Mouse (Mus musculus): Measurements from ENCODE around the gene Nox3. TPM values are rescaled to one million over a fixed set of nuclear protein-coding genes. Genes with fewer than 3 reads are reported as not detected.

The Nox3 gene
- total and polyA plus RNA-seq, 3 experiments, result not detected

GRCm38 (mm10) chr17:3643582-3643981 is 52.5 kb downstream of the Nox3 start:
- Histone ChIP-seq H3K4me1 (ENCODE audit: control insufficient read depth in 1 of 2, insufficient read depth in 2 of 2) (no peaks in the 10 kb centered on the region), H3K4me2 (ENCODE audit: insufficient read depth, low read depth, poor library complexity, severe bottlenecking) (no peak overlapping the region), H3K9ac (ENCODE audit: insufficient read depth, low read depth) (no peak overlapping the region), H3K79me2 (replicated peaks; ENCODE audit: control insufficient read depth, extremely low read depth, insufficient read depth, poor library complexity, severe bottlenecking) (no peaks in the 10 kb centered on the region), H3K27me3 (replicated peaks) (no peaks in the 10 kb centered on the region), H3K36me3 (replicated peaks in 1 of 2; ENCODE audit: control insufficient read depth in 1 of 2, insufficient read depth in 1 of 2, low read length in 1 of 2) (no peaks in the 10 kb centered on the region), H3K4me3 (replicated peaks in 1 of 3; ENCODE audit: low read depth in 2 of 3, low read length in 2 of 3, poor library complexity in 1 of 3) (no peak overlapping the region), H3K9me3 (replicated peaks; ENCODE audit: low read length) (no peaks in the 10 kb centered on the region), H3K27ac (ENCODE audit: insufficient read depth, low read depth) (no peak overlapping the region)
- dilution Hi-C loops (cut with MboI; ENCODE audit: extremely low pct_ligation_motif_present, extremely low pct_unique_long_range_greater_than_20kb, low sequenced_read_pairs) (no loop called here), in situ Hi-C loops (cut with MboI; ENCODE audit: low pct_ligation_motif_present, low pct_unique_long_range_greater_than_20kb, low sequenced_read_pairs) (no loop called here)
- DNase-seq (ENCODE audit: extremely low read depth), result no peak
- no peak for TF ChIP-seq ZC3H11A (IDR thresholded peaks at IDR 0.05; ENCODE audit: low read depth, low read length)

GRCm38 (mm10) chr17:3641456-3641855 is 54.6 kb downstream of the Nox3 start:
- no peaks in the 10 kb centered on the region for H3K9me3 ChIP-seq (replicated peaks; ENCODE audit: low read length)
- H3K27me3 ChIP-seq (replicated peaks), result no peaks in the 10 kb centered on the region
- H3K9ac ChIP-seq (ENCODE audit: insufficient read depth, low read depth), result no peak overlapping the region
- dilution Hi-C loops (cut with MboI; ENCODE audit: extremely low pct_ligation_motif_present, extremely low pct_unique_long_range_greater_than_20kb, low sequenced_read_pairs), result no loop called here
- no peaks in the 10 kb centered on the region for H3K36me3 ChIP-seq (replicated peaks in 1 of 2; ENCODE audit: control insufficient read depth in 1 of 2, insufficient read depth in 1 of 2, low read length in 1 of 2)
- no peak for DNase-seq (ENCODE audit: extremely low read depth)
- no peak overlapping the region for H3K4me3 ChIP-seq (replicated peaks in 1 of 3; ENCODE audit: low read depth in 2 of 3, low read length in 2 of 3, poor library complexity in 1 of 3)
- H3K4me2 ChIP-seq (ENCODE audit: insufficient read depth, low read depth, poor library complexity, severe bottlenecking), result no peak overlapping the region
- no peaks in the 10 kb centered on the region for H3K4me1 ChIP-seq (ENCODE audit: control insufficient read depth in 1 of 2, insufficient read depth in 2 of 2)
- no peaks in the 10 kb centered on the region for H3K79me2 ChIP-seq (replicated peaks; ENCODE audit: control insufficient read depth, extremely low read depth, insufficient read depth, poor library complexity, severe bottlenecking)
- H3K27ac ChIP-seq (ENCODE audit: insufficient read depth, low read depth), result no peak overlapping the region
- TF ChIP-seq CTCF (conservative IDR thresholded peaks at IDR 0.05 in 1 of 2, IDR thresholded peaks at IDR 0.05 in 1 of 2; ENCODE audit: low read depth in 2 of 2, low read length in 2 of 2) (no peak), POLR2A (IDR thresholded peaks at IDR 0.05; ENCODE audit: low read depth, low read length) (no peak), SMC3 (IDR thresholded peaks at IDR 0.05; ENCODE audit: low read depth, low read length) (no peak), MAFK (IDR thresholded peaks at IDR 0.05; ENCODE audit: insufficient replicate concordance, low read length) (no peak), UBTF (IDR thresholded peaks at IDR 0.05; ENCODE audit: low read depth, low read length) (no peak), ZMIZ1 (IDR thresholded peaks at IDR 0.05; ENCODE audit: low read depth, low read length) (no peak), GABPA (IDR thresholded peaks at IDR 0.05; ENCODE audit: insufficient replicate concordance, low read depth, low read length) (no peak), TCF12 (IDR thresholded peaks at IDR 0.05; ENCODE audit: low read depth, low read length) (no peak), MAX (IDR thresholded peaks at IDR 0.05; ENCODE audit: low read length) (no peak), RAD21 (IDR thresholded peaks at IDR 0.05; ENCODE audit: low read depth, low read length) (no peak)
- in situ Hi-C loops (cut with MboI; ENCODE audit: low pct_ligation_motif_present, low pct_unique_long_range_greater_than_20kb, low sequenced_read_pairs), result no loop called here

- Histone ChIP-seq H3K9me3 (replicated peaks; ENCODE audit: low read length) (no peaks in the 10 kb centered on the region), H3K27ac (ENCODE audit: insufficient read depth, low read depth) (no peak overlapping the region), H3K4me3 (replicated peaks in 1 of 3; ENCODE audit: low read depth in 2 of 3, low read length in 2 of 3, poor library complexity in 1 of 3) (no peak overlapping the region), H3K27me3 (replicated peaks) (no peaks in the 10 kb centered on the region), H3K4me1 (ENCODE audit: control insufficient read depth in 1 of 2, insufficient read depth in 2 of 2) (no peaks in the 10 kb centered on the region), H3K79me2 (replicated peaks; ENCODE audit: control insufficient read depth, extremely low read depth, insufficient read depth, poor library complexity, severe bottlenecking) (no peaks in the 10 kb centered on the region), H3K36me3 (replicated peaks in 1 of 2; ENCODE audit: control insufficient read depth in 1 of 2, insufficient read depth in 1 of 2, low read length in 1 of 2) (no peaks in the 10 kb centered on the region), H3K4me2 (ENCODE audit: insufficient read depth, low read depth, poor library complexity, severe bottlenecking) (no peak overlapping the region), H3K9ac (ENCODE audit: insufficient read depth, low read depth) (no peak overlapping the region)
- in situ Hi-C loops (cut with MboI; ENCODE audit: low pct_ligation_motif_present, low pct_unique_long_range_greater_than_20kb, low sequenced_read_pairs), result no loop called here
- dilution Hi-C loops (cut with MboI; ENCODE audit: extremely low pct_ligation_motif_present, extremely low pct_unique_long_range_greater_than_20kb, low sequenced_read_pairs), result no loop called here
- no peak for DNase-seq (ENCODE audit: extremely low read depth)
- TF ChIP-seq ZMIZ1 (IDR thresholded peaks at IDR 0.05; ENCODE audit: low read depth, low read length), result no peak
- TF ChIP-seq CHD1 (IDR thresholded peaks at IDR 0.05; ENCODE audit: low read depth, low read length), result no peak
- TF ChIP-seq ETS1 (conservative IDR thresholded peaks at IDR 0.05; ENCODE audit: low read depth, low read length), result no peak
- no peak for TF ChIP-seq CHD2 (IDR thresholded peaks at IDR 0.05; ENCODE audit: low read length)
- TF ChIP-seq HCFC1 (IDR thresholded peaks at IDR 0.05; ENCODE audit: low read depth, low read length), result no peak
- TF ChIP-seq POLR2A (IDR thresholded peaks at IDR 0.05; ENCODE audit: low read depth, low read length), result no peak
- no peak for TF ChIP-seq IRF4 (IDR thresholded peaks at IDR 0.05; ENCODE audit: low read depth, low read length)
- no peak for TF ChIP-seq MAZ (IDR thresholded peaks at IDR 0.05; ENCODE audit: low read depth, low read length)
- TF ChIP-seq RAD21 (IDR thresholded peaks at IDR 0.05; ENCODE audit: low read depth, low read length), result no peak
- no peak for TF ChIP-seq USF2 (conservative IDR thresholded peaks at IDR 0.05; ENCODE audit: low read depth, low read length)
- TF ChIP-seq TCF12 (IDR thresholded peaks at IDR 0.05; ENCODE audit: low read depth, low read length), result no peak
- TF ChIP-seq MYC (IDR thresholded peaks at IDR 0.05; ENCODE audit: low read depth, low read length), result no peak
- no peak for TF ChIP-seq MAFK (IDR thresholded peaks at IDR 0.05; ENCODE audit: insufficient replicate concordance, low read length)
- TF ChIP-seq USF1 (IDR thresholded peaks at IDR 0.05; ENCODE audit: low read depth, low read length), result no peak
Observed at GRCm38 (mm10) chr17:3638757-3639156, 57.3 kb downstream of the Nox3 start.
